Mouse (Mus musculus): ENCODE data around the gene Gm2888.
"Not testable (repeated sequence)": the region's sequence is repeated elsewhere in the genome, so short reads cannot be mapped to it uniquely, and the experiment has no call there.

- TF ChIP-seq MAX (IDR thresholded peaks at IDR 0.05); CTCF (IDR thresholded peaks at IDR 0.05; ENCODE audit: control insufficient read depth, insufficient read depth, insufficient read length); MYOG (IDR thresholded peaks at IDR 0.05; ENCODE audit: control insufficient read depth, extremely low read depth, insufficient read length): not testable (repeated sequence)
These were observed 19.1 kb downstream of the Gm2888 start, which contains the start of gene Gm2897 for GRCm38 (mm10) chr14:3048727-3049512.
